Mouse (Mus musculus) lung, postnatal 25 days (tissue): Measurements from ENCODE around the gene Iqgap2.

Experiments used
- DNase-seq: peaks from one replicate; pipeline ENCODE4 v3.0.0; 2022; ENCODE audit warnings: low spot score

The Iqgap2 gene

DNA sequence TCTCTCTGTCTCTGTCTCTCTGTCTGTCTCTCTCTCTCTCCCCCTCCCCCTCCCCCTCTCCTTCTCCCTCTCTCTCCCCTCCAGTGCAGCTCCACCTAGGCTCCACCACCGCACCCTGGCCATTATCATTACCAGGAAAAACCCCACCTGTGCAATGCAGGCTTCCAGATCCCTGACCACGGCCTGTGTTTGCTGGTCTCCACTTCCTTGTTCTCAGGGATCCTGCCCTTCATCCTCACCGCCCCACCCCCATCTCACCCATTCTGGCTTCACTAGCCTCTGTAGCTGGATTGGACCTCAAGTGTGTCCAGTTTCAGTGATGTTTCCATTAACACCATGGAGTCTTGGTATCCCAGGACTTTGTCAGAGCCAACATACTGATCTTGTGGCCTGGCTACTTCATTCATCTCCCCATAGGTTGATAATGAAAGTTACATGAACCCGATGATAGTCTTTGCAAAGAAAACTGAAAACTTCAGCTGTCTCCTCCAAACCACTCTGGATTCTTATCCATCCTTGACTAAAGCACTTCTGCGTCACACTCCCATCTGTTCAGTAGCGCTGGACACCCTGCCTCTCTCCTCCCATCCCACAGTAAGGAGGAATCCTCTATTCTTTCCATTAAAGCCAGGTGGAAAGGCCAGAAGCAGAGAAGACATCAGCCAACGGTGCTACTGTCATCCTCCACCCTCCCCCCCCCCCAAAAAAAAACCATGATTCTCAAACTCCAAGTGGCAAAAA, 62.1 kb downstream of the Iqgap2 start:
- no peak for DNase-seq

DNA sequence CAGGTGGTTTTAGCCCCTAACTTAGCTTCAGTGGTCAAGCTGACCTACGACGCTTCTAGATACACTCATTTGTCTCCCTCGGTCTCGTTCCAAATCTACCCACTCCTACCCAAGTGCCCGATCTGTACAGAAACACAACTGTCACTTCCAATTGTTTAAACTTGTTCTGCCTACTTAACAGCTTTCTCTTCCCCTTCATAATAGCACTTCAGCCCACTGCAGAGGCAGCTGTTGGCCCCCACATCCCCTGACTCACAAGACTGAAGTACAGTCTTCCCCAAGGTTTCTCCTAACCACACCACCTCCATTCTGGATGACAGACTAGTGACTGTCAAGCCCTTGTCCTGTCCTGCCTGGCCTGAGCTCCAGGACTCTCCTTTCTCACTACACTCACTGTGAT, 63.1 kb downstream of the Iqgap2 start:
- no peak for DNase-seq

DNA sequence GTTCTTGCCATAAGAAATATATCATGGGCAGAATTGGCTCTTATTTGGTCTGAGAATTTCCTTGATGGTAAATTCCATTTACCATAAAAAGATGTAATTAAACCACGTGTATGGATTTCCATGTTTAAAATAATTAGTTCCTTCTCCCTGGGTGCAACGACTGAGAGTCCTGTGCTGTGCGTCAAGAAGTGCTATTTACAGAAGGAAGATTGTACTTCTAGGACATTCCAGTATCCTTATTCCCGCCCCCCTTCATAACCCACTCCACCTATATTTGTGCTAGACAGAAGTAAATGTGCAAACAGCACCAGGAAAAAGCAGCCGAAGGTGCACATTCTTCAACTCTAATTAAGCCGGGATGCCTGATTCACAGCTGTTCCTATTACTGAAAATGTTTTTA, 65.5 kb downstream of the Iqgap2 start:
- DNase-seq: no peak

DNA sequence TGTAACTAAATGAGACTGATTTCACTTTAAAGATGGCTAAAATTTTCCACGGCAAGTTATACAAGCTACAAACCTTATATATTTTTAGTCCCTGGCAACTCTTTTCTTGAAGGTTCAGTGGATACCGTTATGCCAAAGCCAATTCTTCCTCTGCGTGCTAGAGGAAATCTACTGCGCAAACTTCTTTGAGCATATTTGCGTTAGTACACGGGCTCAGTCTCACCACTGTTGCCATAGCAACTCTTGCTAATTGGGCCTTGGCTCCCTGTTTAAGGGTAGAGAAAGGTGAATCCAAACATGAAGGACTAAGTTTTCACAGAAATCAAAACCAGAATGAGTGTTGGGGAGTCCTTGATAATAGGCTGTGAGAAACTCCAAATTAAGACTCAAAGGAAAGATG, 68.8 kb downstream of the Iqgap2 start:
- no peak for DNase-seq

DNA sequence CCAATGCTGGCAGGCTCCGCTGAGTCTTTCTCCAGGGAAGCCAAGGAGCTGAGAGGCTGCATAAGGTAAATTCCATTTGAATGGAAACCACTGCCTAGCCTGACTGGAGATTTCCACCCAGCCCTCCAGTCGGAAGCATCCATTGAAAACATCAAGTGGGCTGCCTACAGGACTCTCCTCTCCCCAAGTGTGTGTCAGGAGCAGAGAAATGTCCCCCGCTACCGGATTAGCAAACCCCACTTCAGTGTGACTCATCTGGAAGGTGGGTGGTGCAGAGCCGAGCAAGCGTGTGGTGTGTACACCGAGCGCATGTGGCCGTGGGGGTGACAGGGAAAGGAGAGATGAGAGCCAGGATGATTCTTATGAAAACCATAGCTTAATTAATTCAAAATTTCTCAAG, 71.7 kb downstream of the Iqgap2 start:
- no peak for DNase-seq

DNA sequence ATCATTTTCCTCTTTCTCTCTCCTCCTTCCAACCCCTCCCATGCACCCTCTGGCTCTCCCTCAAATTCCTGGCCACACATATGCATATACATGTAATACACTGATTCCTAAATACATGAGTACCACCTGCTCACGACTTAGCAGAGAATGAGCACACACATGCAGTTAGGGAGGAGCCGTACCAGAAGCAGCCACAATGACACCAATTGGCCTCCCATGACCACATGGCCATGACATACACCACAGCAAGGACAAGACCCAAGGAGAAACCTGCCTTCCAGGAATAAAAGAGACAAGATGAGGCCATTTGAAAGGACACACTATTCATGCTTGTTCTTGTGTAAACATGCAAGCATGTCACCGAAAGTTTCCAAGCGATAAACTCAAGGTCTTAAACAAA, 72.8 kb downstream of the Iqgap2 start:
- no peak for DNase-seq

DNA sequence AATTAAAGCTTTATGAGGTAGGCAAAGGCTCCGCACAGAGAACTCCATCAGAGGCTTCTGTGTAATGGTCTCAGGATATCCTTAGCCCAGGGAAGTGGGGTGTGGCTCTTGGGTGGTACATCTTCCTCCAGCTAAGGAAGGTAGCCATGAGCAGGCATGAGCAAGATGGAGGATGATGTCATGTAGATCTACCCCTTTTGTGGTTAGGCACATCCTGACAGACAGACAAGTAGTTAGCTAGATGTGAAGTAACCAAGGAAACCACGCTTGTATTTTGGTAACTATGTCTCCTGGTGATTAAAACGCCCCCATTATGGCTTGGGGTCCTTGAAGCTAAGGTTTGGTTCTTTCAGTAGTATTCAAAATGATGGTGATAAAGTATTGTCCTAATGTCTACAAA, 78.1 kb downstream of the Iqgap2 start:
- no peak for DNase-seq

DNA sequence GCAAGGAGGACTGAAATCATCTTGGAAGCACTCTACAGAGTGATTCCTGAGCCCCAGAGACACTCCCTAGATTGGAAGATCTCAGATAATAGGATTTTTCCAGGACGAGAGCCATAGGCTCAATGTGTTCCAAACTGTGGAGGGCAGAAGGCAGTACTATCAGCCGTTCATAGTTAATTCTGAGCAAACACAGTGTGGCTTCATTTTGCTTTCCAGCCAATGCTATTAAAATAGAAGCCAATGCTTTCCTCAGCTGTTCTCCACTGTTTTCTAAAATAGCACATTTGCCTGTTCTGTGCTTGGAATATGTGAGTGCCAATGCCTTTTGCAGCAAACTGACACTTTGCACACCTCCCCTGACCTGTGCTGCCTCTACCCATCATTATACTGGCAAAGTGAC, 80.9 kb downstream of the Iqgap2 start:
- no peak for DNase-seq

DNA sequence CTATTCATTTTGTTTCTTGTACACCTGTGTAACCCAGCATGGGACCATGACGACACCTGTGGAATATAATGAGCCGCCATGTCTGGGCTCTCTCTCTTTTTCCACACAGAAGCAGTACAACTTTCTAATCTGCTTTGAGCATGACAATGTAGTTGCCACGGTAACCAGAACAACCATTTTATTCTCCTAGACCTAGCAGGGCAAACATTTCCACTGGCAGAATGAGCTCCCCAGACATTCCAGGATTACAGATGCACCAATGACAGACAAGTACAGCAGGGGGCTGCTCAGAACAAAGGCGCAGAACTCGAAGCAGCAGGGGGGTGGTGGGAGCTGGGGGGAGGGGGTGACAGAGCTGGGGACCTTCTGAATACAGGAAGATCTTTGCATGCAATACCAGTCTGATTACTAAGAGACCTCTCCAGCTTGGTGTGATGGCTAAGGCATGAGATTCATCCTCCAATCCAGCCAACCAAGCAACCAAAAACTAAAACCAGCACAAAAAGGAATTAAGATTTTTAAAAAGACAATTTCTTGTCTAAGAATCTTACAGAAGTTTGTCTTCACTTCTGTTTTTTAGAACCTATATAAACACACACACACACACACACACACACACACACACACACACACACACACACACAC, 84.5 kb downstream of the Iqgap2 start:
- no peak for DNase-seq

DNA sequence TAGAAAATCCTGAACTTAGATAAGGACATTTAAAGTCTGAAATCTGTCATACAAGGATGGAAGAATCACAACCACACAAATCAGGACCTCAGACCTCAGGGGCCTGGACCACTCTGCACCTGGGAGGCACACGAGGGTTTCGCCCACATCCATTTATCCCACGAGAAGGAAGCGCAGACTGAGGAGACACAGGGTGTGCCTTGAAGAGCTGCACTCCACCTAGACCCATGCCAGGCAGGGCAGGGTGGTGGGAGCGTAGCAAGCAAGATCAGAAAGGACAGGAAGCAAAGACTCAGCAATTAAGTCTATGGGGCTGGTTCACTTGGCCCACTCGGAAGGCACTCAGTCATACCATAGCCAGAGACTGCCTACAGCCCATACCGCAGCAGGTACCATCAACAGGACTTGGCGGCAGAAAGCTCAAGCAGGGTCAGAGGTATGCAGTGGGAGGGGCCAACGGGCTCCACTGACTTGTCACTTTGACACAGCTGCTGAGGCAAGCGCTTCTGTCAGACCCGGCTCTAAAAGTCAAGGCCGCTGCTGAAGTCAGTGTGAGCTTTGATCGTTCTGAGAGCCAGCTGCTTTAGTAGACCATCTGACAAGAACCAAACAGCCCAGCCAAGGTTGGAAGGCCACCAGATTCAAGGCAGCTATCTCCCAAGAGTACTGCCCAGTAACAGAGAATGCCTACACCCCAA, 86.1 kb downstream of the Iqgap2 start:
- peak; percentile 19 for DNase-seq

DNA sequence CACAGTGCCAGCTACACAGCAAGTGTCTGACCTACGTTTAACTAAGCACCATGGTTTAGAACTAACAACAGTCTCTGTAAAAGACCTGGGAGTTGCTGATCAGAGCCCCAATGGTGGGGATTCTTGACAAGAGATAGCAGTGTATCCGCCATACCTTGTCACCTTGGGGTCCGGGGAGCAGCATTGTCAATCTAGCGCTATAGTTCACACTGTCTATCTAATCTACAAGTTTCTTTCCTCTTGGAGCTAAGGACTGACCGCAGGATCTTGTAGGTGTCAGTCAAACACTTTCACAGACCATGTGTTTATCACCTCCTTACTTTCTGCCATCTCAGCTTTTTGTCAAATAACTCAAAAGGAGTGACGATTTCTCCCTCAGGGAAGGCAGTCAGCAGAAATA, 87.6 kb downstream of the Iqgap2 start:
- DNase-seq: no peak

DNA sequence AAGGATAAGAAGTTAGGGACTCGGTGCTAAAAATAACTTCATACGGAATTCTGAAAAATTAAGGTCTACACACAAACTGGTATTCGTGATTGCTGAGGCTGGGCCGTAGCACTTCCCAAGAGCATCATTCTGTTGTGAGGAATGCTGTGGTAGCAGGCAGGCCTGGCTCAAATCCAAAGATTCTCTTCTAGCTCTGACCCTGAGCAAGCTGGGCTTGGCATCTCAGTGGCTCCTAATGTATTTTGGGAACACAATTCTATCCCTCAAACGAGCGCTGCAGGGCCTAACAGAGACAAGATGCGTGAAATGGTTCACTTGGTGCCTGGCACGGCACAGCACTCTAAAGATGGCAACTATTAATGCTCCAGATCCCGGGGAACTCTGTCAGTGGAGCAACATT, 90.8 kb downstream of the Iqgap2 start:
- no peak for DNase-seq

DNA sequence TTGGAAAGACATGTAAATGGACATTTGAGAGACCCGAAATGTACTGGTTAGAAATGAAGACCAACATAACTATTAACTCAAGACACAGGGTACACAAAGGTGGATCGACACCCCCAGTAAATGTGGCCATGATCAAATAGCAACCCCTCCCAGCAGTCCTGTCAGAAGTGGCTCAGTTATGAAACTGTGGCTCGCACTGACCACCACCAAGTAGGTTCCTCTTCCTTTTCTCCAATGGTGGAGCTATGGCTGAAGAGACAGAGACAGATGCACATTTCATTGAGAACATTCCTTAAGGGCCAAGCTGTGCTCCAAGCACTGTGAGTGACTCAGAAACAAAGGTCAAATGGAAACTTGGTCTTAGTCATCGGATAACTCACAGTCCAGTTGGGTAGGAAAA, 92.4 kb downstream of the Iqgap2 start:
- no peak for DNase-seq

DNA sequence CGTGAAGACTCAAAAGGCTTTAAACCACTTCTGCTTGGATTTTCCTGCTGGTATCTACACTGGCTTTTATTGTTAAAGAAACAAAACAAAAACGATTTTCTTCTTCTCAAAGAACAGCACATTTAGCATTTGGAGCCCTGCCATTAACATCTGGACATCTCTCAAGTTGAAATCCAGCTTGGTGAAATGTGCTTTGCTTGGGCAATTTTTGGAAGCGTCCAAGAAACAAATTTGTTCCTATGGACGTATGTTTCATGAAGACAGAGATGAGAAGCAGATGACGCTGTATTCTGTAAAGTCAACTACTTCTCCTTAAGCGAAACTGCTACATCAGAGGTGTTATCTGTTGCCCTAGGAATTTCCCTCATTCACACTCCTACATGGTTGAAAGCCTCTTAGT, 93.0 kb downstream of the Iqgap2 start:
- no peak for DNase-seq

DNA sequence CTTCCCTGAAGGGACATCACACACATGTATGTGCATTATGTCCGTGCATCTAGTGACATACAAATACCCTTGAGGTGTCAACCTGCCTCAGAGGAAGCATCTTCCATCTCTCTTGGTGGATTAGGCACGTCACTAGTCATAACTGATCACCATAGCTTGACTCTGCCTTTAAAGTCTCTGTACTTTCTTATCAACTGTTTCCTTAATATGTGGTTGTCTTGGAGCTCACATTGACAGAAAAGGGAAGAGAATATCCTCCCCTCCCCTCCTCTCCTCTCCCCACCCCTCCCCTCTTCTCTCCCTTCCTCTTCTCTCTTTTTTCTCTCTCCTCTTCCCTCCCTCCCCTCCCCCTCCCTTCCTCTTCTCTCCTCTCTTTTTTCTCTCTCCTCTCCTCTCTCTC, 94.2 kb downstream of the Iqgap2 start:
- no peak for DNase-seq

DNA sequence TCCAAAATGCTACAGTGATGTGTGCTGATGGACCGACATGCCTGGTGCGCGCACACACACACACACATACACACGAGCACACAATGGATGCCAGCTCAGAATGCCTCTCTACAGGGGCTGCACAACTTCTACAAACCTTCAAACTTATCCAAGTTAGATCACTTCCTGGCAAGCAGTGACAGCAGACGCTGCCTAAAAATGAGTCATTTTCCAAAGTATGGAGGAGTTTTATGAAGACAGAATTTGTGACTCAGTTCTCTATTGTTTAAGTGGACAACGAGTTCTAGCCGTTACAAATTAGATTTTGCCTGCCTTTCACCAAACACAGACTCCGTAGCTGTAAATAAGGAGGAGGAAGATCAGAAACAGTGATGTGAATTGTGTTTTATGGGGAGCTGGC, 97.4 kb downstream of the Iqgap2 start:
- DNase-seq: no peak

DNA sequence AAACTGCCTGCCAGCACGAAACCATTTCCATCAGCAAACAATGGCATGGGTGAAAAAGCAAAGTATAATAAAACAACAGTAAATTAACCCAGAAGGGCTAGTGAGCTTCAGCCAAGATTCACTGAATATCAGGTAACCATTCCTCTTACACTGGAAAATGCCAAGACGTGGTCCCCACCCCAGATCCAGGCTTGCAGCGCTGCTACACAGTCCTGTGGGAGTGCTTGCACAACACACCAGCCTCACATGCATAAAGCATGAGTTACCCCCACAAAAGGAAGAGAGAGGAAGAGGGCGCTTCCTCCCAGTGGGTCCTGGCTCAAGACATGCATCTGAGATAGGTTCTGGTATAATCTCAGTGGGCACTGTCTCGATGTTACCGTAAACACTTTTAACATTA, 100.8 kb downstream of the Iqgap2 start:
- DNase-seq: no peak

DNA sequence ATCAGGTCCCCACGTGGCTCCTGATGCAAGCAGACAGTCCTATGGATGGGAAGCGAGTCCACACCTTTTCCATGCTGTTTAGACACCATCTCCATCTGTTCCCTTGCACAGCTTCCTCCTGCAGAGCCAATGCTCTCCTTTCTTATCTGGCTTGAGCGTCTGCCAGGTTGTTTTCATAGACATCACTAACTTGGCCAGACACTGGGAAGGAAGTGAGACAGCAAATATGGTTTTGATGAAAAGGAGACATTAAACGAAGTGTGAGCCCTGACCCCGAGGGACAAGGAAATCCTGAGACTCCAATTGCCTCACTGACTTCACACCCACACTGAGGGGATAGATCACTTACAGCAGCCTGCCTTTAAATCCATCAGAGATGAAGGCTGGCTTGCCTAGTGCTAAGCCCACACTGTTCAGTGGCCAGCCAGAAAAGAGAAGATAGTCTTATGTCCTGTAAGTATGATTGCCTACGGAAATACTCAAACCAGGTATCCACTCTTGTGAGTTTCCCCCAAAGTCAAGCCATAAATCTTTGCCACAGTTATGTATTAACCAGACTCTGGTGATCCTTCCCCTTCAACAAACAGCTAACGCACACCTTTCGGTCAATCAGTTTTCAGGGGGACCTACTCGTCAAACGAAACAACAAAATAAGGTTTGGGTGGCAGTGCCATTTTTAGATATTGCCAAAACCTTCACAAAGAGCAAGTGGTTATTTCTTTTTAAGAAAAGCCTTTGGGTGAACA, 102.9 kb downstream of the Iqgap2 start:
- DNase-seq: peak; percentile 12

DNA sequence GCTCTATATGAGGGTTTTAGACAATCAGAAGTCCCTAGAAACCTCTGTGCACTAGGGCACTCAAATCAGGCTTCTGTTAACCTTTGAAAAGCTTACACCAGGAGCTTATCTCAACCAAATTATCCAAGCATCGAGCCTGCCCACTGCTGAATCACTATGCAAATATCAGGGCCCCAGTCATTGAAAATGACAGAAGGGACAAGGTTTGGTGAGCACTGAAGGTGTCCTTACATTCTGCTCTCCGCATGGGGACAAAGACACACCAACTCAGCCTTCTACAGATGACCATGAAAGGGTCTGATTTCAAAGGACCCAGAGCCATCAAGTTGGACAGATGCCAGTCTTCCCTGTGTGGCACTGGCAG, 108.8 kb downstream of the Iqgap2 start:
- DNase-seq: no peak

DNA sequence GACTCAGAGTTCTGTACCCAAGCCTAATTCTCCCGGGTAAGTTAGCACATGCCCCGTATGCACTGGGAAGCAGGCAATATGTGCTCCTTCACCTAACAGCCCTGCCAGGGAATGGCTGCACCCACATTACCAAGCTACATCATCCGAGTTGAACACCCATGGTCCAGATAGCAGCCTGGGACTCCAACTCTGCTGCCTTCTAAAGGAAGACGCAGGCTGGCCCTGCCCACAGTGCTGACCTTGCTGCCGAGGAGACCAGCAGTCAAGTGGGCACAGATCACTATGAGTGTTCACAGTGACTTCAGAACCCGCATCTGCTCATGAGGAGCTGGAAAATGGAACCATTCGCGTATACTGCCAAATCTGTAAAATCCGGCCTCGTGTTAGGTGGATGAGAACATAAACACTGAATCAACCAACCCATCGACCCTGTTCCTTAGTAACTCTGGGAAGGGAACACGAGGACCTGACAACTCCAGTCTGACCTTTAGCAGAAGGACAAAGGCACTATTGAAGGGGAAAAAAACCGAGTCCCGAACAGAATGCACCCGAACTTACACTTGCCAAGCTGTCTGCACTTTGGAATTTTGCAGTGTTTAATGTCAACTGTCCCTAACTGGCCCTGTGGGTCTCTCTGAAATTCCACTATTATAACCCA, 109.3 kb downstream of the Iqgap2 start:
- no peak for DNase-seq

DNA sequence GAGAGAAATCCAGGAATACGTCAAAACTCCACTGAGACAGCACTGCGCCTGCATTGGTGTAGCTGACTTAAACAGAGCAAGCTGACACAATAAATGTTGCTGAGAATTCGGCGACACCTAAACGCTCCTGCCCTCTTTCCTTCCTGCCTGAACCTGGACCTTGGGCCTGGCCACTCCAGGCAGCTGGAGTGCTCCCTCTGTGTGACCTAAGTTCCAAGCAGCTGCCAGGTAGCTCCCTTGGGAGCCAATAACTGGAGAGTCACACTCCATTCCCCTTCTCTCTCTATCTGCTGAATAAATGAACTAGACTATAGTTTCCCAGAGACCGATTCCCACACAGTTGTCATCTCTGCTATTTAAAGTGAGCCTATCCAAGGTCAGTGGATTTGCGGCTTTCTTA, 111.7 kb downstream of the Iqgap2 start:
- DNase-seq: no peak

DNA sequence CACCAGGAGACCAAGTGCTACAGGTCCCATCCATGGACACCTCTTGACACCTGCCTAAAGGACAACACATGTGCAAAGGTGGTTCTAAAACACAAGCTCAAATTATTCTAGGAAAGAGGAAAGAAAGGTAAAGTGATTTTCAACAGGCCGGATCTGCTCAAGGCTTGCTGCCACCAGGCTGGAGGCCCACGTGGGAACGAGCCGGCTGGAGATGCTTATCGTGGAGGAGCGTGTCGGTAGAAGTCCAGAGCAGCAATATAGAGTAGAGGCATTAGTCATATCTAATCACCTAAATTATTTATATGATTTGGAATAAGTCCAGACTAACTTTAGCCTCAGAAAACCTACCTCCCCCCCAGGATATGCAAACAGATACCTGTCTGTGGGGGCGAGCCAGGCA, 112.5 kb downstream of the Iqgap2 start:
- DNase-seq: no peak
